In genomic region chr2:27838112-27838511, GRCm38 (mm10) we compare ENCODE assay signal across 20 mouse cellular contexts. TPM values are rescaled to one million over a fixed set of nuclear protein-coding genes. Genes with fewer than 3 reads are reported as not detected.
DNase-seq lines count a peak whose midpoint lies in the region; ATAC-seq and TF ChIP-seq lines count a peak whose summit lies in the region.
"Had no signal": no experiment of that assay in that cellular context is flagged by ENCODE, and none has a peak within 500 bp of the region (broad histone marks: within the 10 kb centered on the region; RNA-seq: fewer than 3 reads in every experiment).

No protein-coding gene starts in this region.

- H3K9ac ChIP-seq in forebrain, embryonic 13.5 days = no peak overlapping the region
- no peak overlapping the region for H3K9ac ChIP-seq in midbrain, embryonic 13.5 days (replicated peaks)
- no peak overlapping the region for H3K9ac ChIP-seq in intestine, postnatal 0 days (ENCODE audit: low read depth, low read length)
- H3K9ac ChIP-seq: heart, embryonic 13.5 days; kidney, embryonic 15.5 days had no signal

- WGBS in forebrain, embryonic 10.5 days = 16% methylated on average over 9 of the region's 9 CpGs
- WGBS in forebrain, embryonic 13.5 days = 4% methylated on average over 9 of the region's 9 CpGs
- WGBS in midbrain, embryonic 13.5 days = 11% methylated on average over 9 of the region's 9 CpGs
- WGBS in intestine, postnatal 0 days = 90% methylated on average over 9 of the region's 9 CpGs

- peak overlapping the region; percentile 82 for H3K27ac ChIP-seq in forebrain, embryonic 10.5 days
- no peak overlapping the region for H3K27ac ChIP-seq in forebrain, embryonic 13.5 days
- H3K27ac ChIP-seq in midbrain, embryonic 13.5 days = no peak overlapping the region
- H3K27ac ChIP-seq in intestine, postnatal 0 days (ENCODE audit: low read depth, low read length) = no peak overlapping the region
- H3K27ac ChIP-seq: gastrocnemius, adult 2 months; heart, embryonic 13.5 days; kidney, embryonic 15.5 days had no signal

- no peaks in the 10 kb centered on the region for H3K9me3 ChIP-seq in forebrain, embryonic 10.5 days
- H3K9me3 ChIP-seq in forebrain, embryonic 13.5 days (replicated peaks) = no peaks in the 10 kb centered on the region
- no peaks in the 10 kb centered on the region for H3K9me3 ChIP-seq in midbrain, embryonic 13.5 days
- H3K9me3 ChIP-seq in intestine, postnatal 0 days (ENCODE audit: control insufficient read depth) = no peaks in the 10 kb centered on the region
- H3K9me3 ChIP-seq: heart, embryonic 13.5 days; kidney, embryonic 15.5 days had no signal

- no peaks in the 10 kb centered on the region for H3K36me3 ChIP-seq in forebrain, embryonic 10.5 days (replicated peaks)
- H3K36me3 ChIP-seq in forebrain, embryonic 13.5 days (ENCODE audit: poor library complexity, severe bottlenecking) = no peaks in the 10 kb centered on the region
- H3K36me3 ChIP-seq in midbrain, embryonic 13.5 days = no peaks in the 10 kb centered on the region
- no peaks in the 10 kb centered on the region for H3K36me3 ChIP-seq in intestine, postnatal 0 days (ENCODE audit: control insufficient read depth, insufficient read depth)
- H3K36me3 ChIP-seq: heart, embryonic 13.5 days; kidney, embryonic 15.5 days had no signal

- H3K4me1 ChIP-seq in forebrain, embryonic 10.5 days = peaks cover 62% of the 10 kb centered on the region
- peaks cover 42% of the 10 kb centered on the region for H3K4me1 ChIP-seq in forebrain, embryonic 13.5 days
- peaks cover 21% of the 10 kb centered on the region for H3K4me1 ChIP-seq in midbrain, embryonic 13.5 days (replicated peaks)
- H3K4me1 ChIP-seq in intestine, postnatal 0 days (replicated peaks; ENCODE audit: control insufficient read depth, insufficient read depth, low read length) = no peaks in the 10 kb centered on the region

- TF ChIP-seq POLR2A in brain, embryonic 14.5 days (IDR thresholded peaks at IDR 0.05; ENCODE audit: borderline replicate concordance, extremely low read depth, insufficient read depth, insufficient read length, poor library complexity, severe bottlenecking) = no peak

- DNase-seq in forebrain, embryonic 10.5 days (ENCODE audit: extremely low spot score, low spot score) = peak; percentile 70
- peak; percentile 76 for DNase-seq in brain, embryonic 14.5 days (ENCODE audit: low read depth)
- DNase-seq in hindlimb bud, embryonic 11.5 days (ENCODE audit: extremely low spot score, low read depth, low spot score) = peak; percentile 28
- no peak for DNase-seq in heart, postnatal 4 days
- DNase-seq in c-Kit-positive CD71-positive TER-119-positive erythroid progenitor cells, embryonic 14.5 days (ENCODE audit: low spot score) = no peak
- DNase-seq: adrenal gland, postnatal 10 days; cerebellum, adult 9-10 months; gastrocnemius, adult 2 months; heart, adult 11 months; heart, postnatal 36 days; layer of hippocampus, postnatal 36 days; left cerebral cortex, postnatal 4 days; lung, postnatal 10 days had no signal

- ATAC-seq in forebrain, embryonic 13.5 days = no peak
- ATAC-seq in midbrain, embryonic 13.5 days = peak; percentile 35; the same call in 1 of the 2 replicates
- ATAC-seq in intestine, postnatal 0 days = no peak

- no peak for TF ChIP-seq CTCF in brain, embryonic 14.5 days (IDR thresholded peaks at IDR 0.05; ENCODE audit: borderline replicate concordance, extremely low read depth, insufficient read depth, insufficient read length)
- no peak for TF ChIP-seq CTCF in intestine, postnatal 0 days (IDR thresholded peaks at IDR 0.05; ENCODE audit: low read depth)

- no peak overlapping the region for H3K4me3 ChIP-seq in forebrain, embryonic 10.5 days
- H3K4me3 ChIP-seq in forebrain, embryonic 13.5 days = no peak overlapping the region
- no peak overlapping the region for H3K4me3 ChIP-seq in midbrain, embryonic 13.5 days (replicated peaks)
- H3K4me3 ChIP-seq in intestine, postnatal 0 days (ENCODE audit: low read depth, low read length) = no peak overlapping the region
- H3K4me3 ChIP-seq: gastrocnemius, adult 2 months; heart, embryonic 13.5 days; kidney, embryonic 15.5 days; myocyte had no signal

- H3K4me2 ChIP-seq in forebrain, embryonic 13.5 days = no peak overlapping the region
- H3K4me2 ChIP-seq in midbrain, embryonic 13.5 days (replicated peaks) = no peak overlapping the region
- H3K4me2 ChIP-seq in intestine, postnatal 0 days (replicated peaks; ENCODE audit: low read depth) = no peak overlapping the region
- H3K4me2 ChIP-seq: heart, embryonic 13.5 days; kidney, embryonic 15.5 days had no signal

- H3K27me3 ChIP-seq in forebrain, embryonic 10.5 days (ENCODE audit: poor library complexity, severe bottlenecking) = no peaks in the 10 kb centered on the region
- no peaks in the 10 kb centered on the region for H3K27me3 ChIP-seq in forebrain, embryonic 13.5 days
- H3K27me3 ChIP-seq in midbrain, embryonic 13.5 days = no peaks in the 10 kb centered on the region
- H3K27me3 ChIP-seq in intestine, postnatal 0 days (replicated peaks; ENCODE audit: control insufficient read depth, insufficient read depth, low read length) = no peaks in the 10 kb centered on the region
- H3K27me3 ChIP-seq: heart, embryonic 13.5 days; kidney, embryonic 15.5 days had no signal

RNA-seq across cellular contexts. Expression of gene Col5a1, which starts 48.1 kb away (rescaled TPM):
- 11.0 and 11.1 TPM in 2 replicates for polyA plus RNA-seq in forebrain, embryonic 10.5 days (2016; fragmentation: Nextera tagmentation; extraction: Ambion mirVana)
- 6.1 and 6.5 TPM in 2 replicates for polyA plus RNA-seq in forebrain, embryonic 13.5 days (2015; fragmentation: Nextera tagmentation; extraction: Ambion mirVana)
- polyA plus RNA-seq in brain, embryonic 14.5 days (2012; rRNA removed) = 15.1 and 29.8 TPM in 2 replicates
- polyA plus RNA-seq in midbrain, embryonic 13.5 days (2015; fragmentation: Nextera tagmentation; extraction: Ambion mirVana) = 7.1 and 9.2 TPM in 2 replicates
- 100 to 1,000 TPM; 167 to 185 TPM for total RNA-seq in heart, postnatal 4 days (2021)
- 39.5 and 40.7 TPM in 2 replicates for polyA plus RNA-seq in intestine, postnatal 0 days (2015; fragmentation: Nextera tagmentation; extraction: Ambion mirVana)
- total RNA-seq: neutrophil, adult 5-6 weeks had no signal

Comparison
In these comparisons a context has a peak if more than half of its experiments do, and no peak if none do; other contexts are left out.
1. DNase-seq: peak in forebrain, embryonic 10.5 days (single experiment), brain, embryonic 14.5 days (single experiment) and hindlimb bud, embryonic 11.5 days (single experiment); none in heart, postnatal 4 days (single experiment) and c-Kit-positive CD71-positive TER-119-positive erythroid progenitor cells, embryonic 14.5 days (single experiment).